Mouse (Mus musculus): ENCODE data around the gene Stx8. TPM values are rescaled to one million over a fixed set of nuclear protein-coding genes. Genes with fewer than 3 reads are reported as not detected.

Gene Stx8
- polyA plus RNA-seq, 1 experiment from 2014 or later = 58.2 TPM

- H3K4me3 ChIP-seq = no peak overlapping the region
- H3K36me3 ChIP-seq = peaks cover 16% of the 10 kb centered on the region
- no peak overlapping the region for H3K4me2 ChIP-seq
- no peak overlapping the region for H3K27ac ChIP-seq (ENCODE audit: poor library complexity, severe bottlenecking)
- 16% methylated on average over 2 of the region's 2 CpGs for WGBS
- H3K4me1 ChIP-seq (replicated peaks) = peaks cover 13% of the 10 kb centered on the region
- H3K27me3 ChIP-seq (replicated peaks) = no peaks in the 10 kb centered on the region
- ATAC-seq (ENCODE audit: insufficient number of reproducible peaks, low FRiP score) = no peak
- H3K9me3 ChIP-seq (replicated peaks) = no peaks in the 10 kb centered on the region
- H3K9ac ChIP-seq = no peak overlapping the region
Measured at GRCm38 (mm10) chr11:67975252-67975651, 9.3 kb downstream of the Stx8 start.

- 83% methylated on average over 6 of the region's 6 CpGs for WGBS
- H3K4me3 ChIP-seq = no peak overlapping the region
- H3K4me2 ChIP-seq = no peak overlapping the region
- peaks cover 6% of the 10 kb centered on the region for H3K4me1 ChIP-seq (replicated peaks)
- no peaks in the 10 kb centered on the region for H3K27me3 ChIP-seq (replicated peaks)
- no peak for ATAC-seq (ENCODE audit: insufficient number of reproducible peaks, low FRiP score)
- peaks cover 22% of the 10 kb centered on the region for H3K36me3 ChIP-seq
- no peaks in the 10 kb centered on the region for H3K9me3 ChIP-seq (replicated peaks)
- no peak overlapping the region for H3K9ac ChIP-seq
- H3K27ac ChIP-seq (ENCODE audit: poor library complexity, severe bottlenecking) = no peak overlapping the region
Measured at GRCm38 (mm10) chr11:67983564-67983963, 17.6 kb downstream of the Stx8 start.

- 87% methylated on average over 4 of the region's 4 CpGs for WGBS
- H3K4me2 ChIP-seq = no peak overlapping the region
- no peaks in the 10 kb centered on the region for H3K27me3 ChIP-seq (replicated peaks)
- ATAC-seq (ENCODE audit: insufficient number of reproducible peaks, low FRiP score) = no peak
- 0 out of 2 replicates have a peak, but pooled peaks cover 3% of the 10 kb centered on the region for H3K4me1 ChIP-seq (replicated peaks)
- no peak overlapping the region for H3K27ac ChIP-seq (ENCODE audit: poor library complexity, severe bottlenecking)
- no peak overlapping the region for H3K9ac ChIP-seq
- no peaks in the 10 kb centered on the region for H3K9me3 ChIP-seq (replicated peaks)
- H3K4me3 ChIP-seq = no peak overlapping the region
- H3K36me3 ChIP-seq = peaks cover 13% of the 10 kb centered on the region
Measured at GRCm38 (mm10) chr11:67991240-67991639, 25.2 kb downstream of the Stx8 start.

- no peak overlapping the region for H3K27ac ChIP-seq (ENCODE audit: poor library complexity, severe bottlenecking)
- no peak overlapping the region for H3K9ac ChIP-seq
- H3K4me2 ChIP-seq = no peak overlapping the region
- no peak overlapping the region for H3K4me3 ChIP-seq
- WGBS = 82% methylated on average over 4 of the region's 4 CpGs
- H3K4me1 ChIP-seq (replicated peaks) = no peaks in the 10 kb centered on the region
- H3K36me3 ChIP-seq = 0 out of 2 replicates have a peak, but pooled peaks cover 5% of the 10 kb centered on the region
- no peaks in the 10 kb centered on the region for H3K27me3 ChIP-seq (replicated peaks)
- no peaks in the 10 kb centered on the region for H3K9me3 ChIP-seq (replicated peaks)
- ATAC-seq (ENCODE audit: insufficient number of reproducible peaks, low FRiP score) = no peak
Measured at GRCm38 (mm10) chr11:67995965-67996364, 30.0 kb downstream of the Stx8 start.

- H3K9ac ChIP-seq = no peak overlapping the region
- H3K4me2 ChIP-seq = no peak overlapping the region
- ATAC-seq (ENCODE audit: insufficient number of reproducible peaks, low FRiP score) = no peak
- H3K27me3 ChIP-seq (replicated peaks) = no peaks in the 10 kb centered on the region
- no peaks in the 10 kb centered on the region for H3K36me3 ChIP-seq
- no peak overlapping the region for H3K27ac ChIP-seq (ENCODE audit: poor library complexity, severe bottlenecking)
- no peak overlapping the region for H3K4me3 ChIP-seq
- H3K9me3 ChIP-seq (replicated peaks) = no peaks in the 10 kb centered on the region
- no peaks in the 10 kb centered on the region for H3K4me1 ChIP-seq (replicated peaks)
- WGBS = 79% methylated on average over 3 of the region's 3 CpGs
Measured at GRCm38 (mm10) chr11:67998905-67999304, 32.9 kb downstream of the Stx8 start.

GRCm38 (mm10) chr11:67999629-68000028, 33.6 kb downstream of the Stx8 start:
- no peaks in the 10 kb centered on the region for H3K36me3 ChIP-seq
- H3K9ac ChIP-seq = no peak overlapping the region
- no peak overlapping the region for H3K27ac ChIP-seq (ENCODE audit: poor library complexity, severe bottlenecking)
- H3K27me3 ChIP-seq (replicated peaks) = no peaks in the 10 kb centered on the region
- no peak for ATAC-seq (ENCODE audit: insufficient number of reproducible peaks, low FRiP score)
- 75% methylated on average over 5 of the region's 5 CpGs for WGBS
- H3K4me3 ChIP-seq = no peak overlapping the region
- H3K4me1 ChIP-seq (replicated peaks) = no peaks in the 10 kb centered on the region
- H3K4me2 ChIP-seq = no peak overlapping the region
- no peaks in the 10 kb centered on the region for H3K9me3 ChIP-seq (replicated peaks)

GRCm38 (mm10) chr11:68004191-68004590, 38.2 kb downstream of the Stx8 start:
- H3K9ac ChIP-seq = no peak overlapping the region
- 21% methylated on average over 6 of the region's 6 CpGs for WGBS
- H3K4me2 ChIP-seq = no peak overlapping the region
- H3K27ac ChIP-seq (ENCODE audit: poor library complexity, severe bottlenecking) = no peak overlapping the region
- no peak for ATAC-seq (ENCODE audit: insufficient number of reproducible peaks, low FRiP score)
- H3K4me1 ChIP-seq (replicated peaks) = peaks cover 16% of the 10 kb centered on the region
- no peaks in the 10 kb centered on the region for H3K36me3 ChIP-seq
- H3K4me3 ChIP-seq = no peak overlapping the region
- H3K27me3 ChIP-seq (replicated peaks) = no peaks in the 10 kb centered on the region
- H3K9me3 ChIP-seq (replicated peaks) = no peaks in the 10 kb centered on the region

GRCm38 (mm10) chr11:68006216-68006789, 40.3 kb downstream of the Stx8 start:
- Histone ChIP-seq H3K27me3 (replicated peaks) (no peaks in the 10 kb centered on the region), H3K9ac (no peak overlapping the region), H3K4me1 (replicated peaks) (peaks cover 16% of the 10 kb centered on the region), H3K9me3 (replicated peaks) (no peaks in the 10 kb centered on the region), H3K4me3 (no peak overlapping the region), H3K4me2 (no peak overlapping the region), H3K27ac (ENCODE audit: poor library complexity, severe bottlenecking) (no peak overlapping the region), H3K36me3 (no peaks in the 10 kb centered on the region)
- no peak for ATAC-seq (ENCODE audit: insufficient number of reproducible peaks, low FRiP score)
- WGBS = 33% methylated on average over 8 of the region's 8 CpGs

GRCm38 (mm10) chr11:68007645-68008044, 41.7 kb downstream of the Stx8 start:
- Histone ChIP-seq H3K4me1 (replicated peaks) (peaks cover 16% of the 10 kb centered on the region), H3K9ac (no peak overlapping the region), H3K9me3 (replicated peaks) (no peaks in the 10 kb centered on the region), H3K36me3 (no peaks in the 10 kb centered on the region), H3K4me2 (no peak overlapping the region), H3K27me3 (replicated peaks) (no peaks in the 10 kb centered on the region), H3K27ac (ENCODE audit: poor library complexity, severe bottlenecking) (no peak overlapping the region), H3K4me3 (no peak overlapping the region)
- ATAC-seq (ENCODE audit: insufficient number of reproducible peaks, low FRiP score) = no peak
- WGBS = 61% methylated on average over 6 of the region's 6 CpGs

- 81% methylated on average over 5 of the region's 5 CpGs for WGBS
- Histone ChIP-seq H3K27ac (ENCODE audit: poor library complexity, severe bottlenecking) (no peak overlapping the region), H3K27me3 (replicated peaks) (no peaks in the 10 kb centered on the region), H3K9me3 (replicated peaks) (no peaks in the 10 kb centered on the region), H3K9ac (no peak overlapping the region), H3K4me3 (no peak overlapping the region), H3K36me3 (no peaks in the 10 kb centered on the region), H3K4me2 (no peak overlapping the region), H3K4me1 (replicated peaks) (peaks cover 16% of the 10 kb centered on the region)
- ATAC-seq (ENCODE audit: insufficient number of reproducible peaks, low FRiP score) = no peak
Measured at GRCm38 (mm10) chr11:68009377-68009776, 43.4 kb downstream of the Stx8 start.

GRCm38 (mm10) chr11:68012207-68012606, 46.2 kb downstream of the Stx8 start:
- H3K4me3 ChIP-seq = no peak overlapping the region
- no peak for ATAC-seq (ENCODE audit: insufficient number of reproducible peaks, low FRiP score)
- H3K9ac ChIP-seq = no peak overlapping the region
- H3K9me3 ChIP-seq (replicated peaks) = no peaks in the 10 kb centered on the region
- H3K4me1 ChIP-seq (replicated peaks) = 0 out of 2 replicates have a peak, but pooled peaks cover 4% of the 10 kb centered on the region
- no peak overlapping the region for H3K27ac ChIP-seq (ENCODE audit: poor library complexity, severe bottlenecking)
- H3K36me3 ChIP-seq = 0 out of 2 replicates have a peak, but pooled peaks cover 6% of the 10 kb centered on the region
- no peak overlapping the region for H3K4me2 ChIP-seq
- no peaks in the 10 kb centered on the region for H3K27me3 ChIP-seq (replicated peaks)
- WGBS = 71% methylated on average over 7 of the region's 7 CpGs

GRCm38 (mm10) chr11:68018191-68018590, 52.2 kb downstream of the Stx8 start:
- ATAC-seq (ENCODE audit: insufficient number of reproducible peaks, low FRiP score) = no peak
- H3K36me3 ChIP-seq = peaks cover 10% of the 10 kb centered on the region; the same call in 1 of the 2 replicates
- no peaks in the 10 kb centered on the region for H3K27me3 ChIP-seq (replicated peaks)
- peaks cover 18% of the 10 kb centered on the region for H3K4me1 ChIP-seq (replicated peaks)
- 87% methylated on average over 8 of the region's 8 CpGs for WGBS
- no peaks in the 10 kb centered on the region for H3K9me3 ChIP-seq (replicated peaks)
- no peak overlapping the region for H3K9ac ChIP-seq
- no peak overlapping the region for H3K27ac ChIP-seq (ENCODE audit: poor library complexity, severe bottlenecking)
- H3K4me2 ChIP-seq = no peak overlapping the region
- no peak overlapping the region for H3K4me3 ChIP-seq
